Mouse (Mus musculus) G1E (cell line): ENCODE data around the gene Vmn2r71. TPM values are rescaled to one million over a fixed set of nuclear protein-coding genes. Genes with fewer than 3 reads are reported as not detected.

Experiments used
- ATAC-seq: 2 replicates; pipeline ENCODE4 v1.8.0; 2016; ENCODE audit warnings: mild to moderate bottlenecking; ENCODE audit not compliant: insufficient number of reproducible peaks, poor library complexity, low FRiP score, severe bottlenecking; ENCODE audit errors: extremely low read depth
- DNase-seq: peaks from one replicate; pipeline ENCODE4 v3.0.0; 2012; ENCODE audit warnings: low spot score
- H3K27me3 ChIP-seq: 2 replicates; pipeline ENCODE4 v1.6.1; 2012; ENCODE audit warnings: mild to moderate bottlenecking, low read length, inconsistent platforms; ENCODE audit not compliant: insufficient read depth
- H3K36me3 ChIP-seq: replicated peaks from 2 replicates; pipeline ENCODE3; 2012; ENCODE audit warnings: mild to moderate bottlenecking, inconsistent platforms
- H3K4me1 ChIP-seq: 2 replicates; pipeline ENCODE4 v1.6.1; 2012; ENCODE audit warnings: low read depth, low read length, inconsistent platforms, mixed read lengths; ENCODE audit not compliant: insufficient read depth
- H3K4me3 ChIP-seq: 2 replicates; pipeline ENCODE4 v1.5.1; 2012; ENCODE audit warnings: low read depth, mild to moderate bottlenecking, inconsistent platforms, low read length, moderate library complexity, mixed read lengths
- H3K9me3 ChIP-seq: replicated peaks from 2 replicates; pipeline ENCODE4 v1.6.1; 2012; ENCODE audit warnings: inconsistent platforms
- CTCF ChIP-seq: IDR thresholded peaks from 2 replicates; pipeline ENCODE4 v1.5.1; 2012; ENCODE audit warnings: low read depth, low read length, inconsistent platforms, mixed read lengths
- GATA1 ChIP-seq: IDR thresholded peaks from 2 replicates; pipeline ENCODE4 v1.6.1; 2012; ENCODE audit warnings: borderline replicate concordance, low read length, inconsistent platforms, mixed read lengths
- GATA2 ChIP-seq: IDR thresholded peaks from 2 replicates; pipeline ENCODE4 v1.6.1; 2012; ENCODE audit warnings: low read depth, low read length, inconsistent platforms, borderline replicate concordance
- POLR2AphosphoS5 ChIP-seq: IDR thresholded peaks from 2 replicates; pipeline ENCODE4 v1.6.1; 2012; ENCODE audit warnings: low read depth, low read length, inconsistent platforms; ENCODE audit not compliant: insufficient replicate concordance
- TAL1 ChIP-seq: conservative IDR thresholded peaks from 2 replicates; pipeline ENCODE4 v1.6.1; 2012; ENCODE audit warnings: low read depth, low read length, inconsistent platforms, mixed read lengths
- polyA plus RNA-seq: library from polyadenylated mRNA; stranded (reverse); fragments of >175 nt; gene quantifications from 2 replicates; pipeline ENCODE4 v1.2.3, GENCODE M21; 2012
- total RNA-seq, 2 experiments: library from RNA; stranded (forward) in 1 of 2; stranded (reverse) in 1 of 2; fragments of 200-1000 nt in 1 of 2; fragments of >200 nt in 1 of 2; fragmentation: Nextera tagmentation in 1 of 2; gene quantifications; 2 replicates each; pipeline ENCODE4 v1.2.3; 2014 to 2017

The Vmn2r71 gene
- total RNA-seq (2014; fragmentation: Nextera tagmentation) (not detected in 2 replicates), total RNA-seq (2017) (0.06 and 0.11 TPM in 2 replicates), polyA plus RNA-seq (not detected in 2 replicates)

DNA sequence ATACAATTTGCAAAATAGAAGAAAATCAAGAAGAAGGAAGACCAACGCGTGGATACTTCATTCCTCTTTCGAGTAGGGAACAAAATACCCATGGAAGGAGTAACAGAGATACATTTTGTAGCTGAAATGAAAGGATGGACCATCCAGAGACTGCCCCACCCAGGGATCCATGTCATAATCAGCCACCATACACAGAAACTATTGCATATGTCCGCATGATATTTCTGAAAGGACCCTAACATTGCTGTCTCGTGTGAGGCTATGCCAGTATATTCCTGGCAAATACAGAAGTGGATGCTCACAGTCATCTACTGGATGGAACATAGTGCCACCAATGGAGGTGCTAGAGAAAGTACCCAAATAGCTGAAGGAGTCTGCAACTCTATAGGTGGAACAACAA lies at the start of gene Vmn2r71:
Gene Vmn2r71 (plus strand): TSS at position 301 of the 400 bp plus-strand sequence.
- no peaks in the 10 kb centered on the region for H3K9me3 ChIP-seq
- H3K4me3 ChIP-seq = no peak within 1 kb of the TSS
- H3K36me3 ChIP-seq = no peaks in the 10 kb centered on the region
- H3K27me3 ChIP-seq = no peaks in the 10 kb centered on the region
- no peaks in the 10 kb centered on the region for H3K4me1 ChIP-seq
- no peak for ATAC-seq
- no peak for DNase-seq
- no peak for TF ChIP-seq GATA1
- TF ChIP-seq TAL1 = no peak
- TF ChIP-seq GATA2 = no peak
- TF ChIP-seq POLR2AphosphoS5 = no peak
- TF ChIP-seq CTCF = no peak

DNA sequence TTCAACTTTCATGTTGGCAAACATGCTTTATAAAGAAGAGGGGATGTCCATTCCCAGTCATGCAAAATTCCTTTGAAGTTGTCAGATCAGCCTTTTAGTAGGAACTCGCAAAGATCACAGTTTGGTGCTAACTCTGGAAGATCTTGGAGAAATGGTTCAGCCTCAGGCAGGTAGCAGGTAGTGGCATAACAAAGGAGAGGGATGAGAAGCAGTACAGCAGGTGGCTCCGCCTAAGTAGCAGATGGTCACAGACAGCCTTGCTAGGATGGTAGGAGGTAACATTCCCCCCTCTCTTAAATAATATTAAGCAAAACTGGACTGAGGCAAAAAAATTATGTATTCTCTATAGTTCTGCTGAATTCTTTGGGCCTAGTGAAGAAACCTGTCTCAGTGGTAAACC lies 20.8 kb upstream of the Vmn2r71 start:
- no peaks in the 10 kb centered on the region for H3K27me3 ChIP-seq
- no peaks in the 10 kb centered on the region for H3K36me3 ChIP-seq
- ATAC-seq = no peak
- no peaks in the 10 kb centered on the region for H3K4me1 ChIP-seq
- TF ChIP-seq TAL1 (no peak), CTCF (no peak), GATA2 (no peak), POLR2AphosphoS5 (no peak), GATA1 (no peak)
- H3K4me3 ChIP-seq = no peak overlapping the region
- H3K9me3 ChIP-seq = no peaks in the 10 kb centered on the region
- no peak for DNase-seq

DNA sequence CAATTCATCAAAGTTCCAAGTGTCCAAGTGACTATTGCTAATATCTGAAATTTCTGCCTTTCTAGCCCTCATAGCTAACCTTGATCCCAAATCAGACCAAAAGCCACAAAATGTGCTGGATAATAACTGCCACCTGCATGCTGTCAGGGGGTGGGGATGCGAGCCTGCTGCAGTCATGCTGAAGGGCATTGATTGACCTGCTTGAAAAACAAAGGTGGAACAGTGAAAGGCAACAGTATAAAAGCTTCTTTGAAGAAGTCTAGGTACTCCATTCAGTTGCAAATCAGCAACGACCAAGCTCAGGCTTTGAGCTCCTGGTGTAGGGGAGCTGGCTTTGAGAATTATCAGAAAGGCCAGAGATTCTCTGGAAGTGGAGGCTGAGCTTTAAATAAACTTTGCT lies 19.8 kb upstream of the Vmn2r71 start:
- Histone ChIP-seq H3K4me1 (no peaks in the 10 kb centered on the region), H3K9me3 (no peaks in the 10 kb centered on the region), H3K4me3 (no peak overlapping the region), H3K27me3 (no peaks in the 10 kb centered on the region), H3K36me3 (no peaks in the 10 kb centered on the region)
- no peak for TF ChIP-seq GATA2
- TF ChIP-seq TAL1 = no peak
- no peak for TF ChIP-seq GATA1
- TF ChIP-seq CTCF = no peak
- TF ChIP-seq POLR2AphosphoS5 = no peak
- no peak for DNase-seq
- no peak for ATAC-seq

DNA sequence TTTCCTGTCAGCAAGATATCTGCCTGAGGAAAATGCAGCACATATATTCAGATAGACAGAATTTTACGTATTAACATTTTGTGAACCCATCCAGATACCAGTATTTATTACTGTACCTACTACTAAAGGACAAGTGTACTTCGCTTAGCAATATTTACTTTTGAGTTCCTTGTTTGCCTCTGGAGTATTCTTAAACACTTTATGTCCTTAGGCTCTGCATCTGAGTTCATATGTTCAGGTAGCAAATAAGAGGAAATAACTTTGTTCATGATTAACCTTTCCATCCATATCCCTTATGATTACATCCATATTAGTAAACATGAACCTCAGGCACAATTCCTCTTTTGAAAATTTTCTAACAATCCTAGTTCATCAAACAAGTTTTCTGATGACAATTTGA lies 6.2 kb downstream of the Vmn2r71 start, which contains the start of gene Vmn2r70:
Gene Vmn2r70 (minus strand): TSS at position 101 of the 400 bp plus-strand sequence.
- no peak for TF ChIP-seq CTCF
- no peak for TF ChIP-seq POLR2AphosphoS5
- TF ChIP-seq GATA1 = no peak
- no peak for TF ChIP-seq TAL1
- TF ChIP-seq GATA2 = no peak
- no peak for DNase-seq
- no peak within 1 kb of the TSS for H3K4me3 ChIP-seq
- H3K4me1 ChIP-seq = no peaks in the 10 kb centered on the region
- no peaks in the 10 kb centered on the region for H3K27me3 ChIP-seq
- H3K36me3 ChIP-seq = no peaks in the 10 kb centered on the region
- H3K9me3 ChIP-seq = no peaks in the 10 kb centered on the region
- no peak for ATAC-seq

Other genes starting within 250 kb of the Vmn2r71 start
- not detected in 2 replicates for gene Vmn2r69, start 147.2 kb upstream of the Vmn2r71 start, total RNA-seq (2014; fragmentation: Nextera tagmentation)
- gene Vmn2r69, start 147.2 kb upstream of the Vmn2r71 start, total RNA-seq (2017) = 0.06 and 0.11 TPM in 2 replicates
- gene Vmn2r69, start 147.2 kb upstream of the Vmn2r71 start, polyA plus RNA-seq = not detected in 2 replicates
- not detected in 2 replicates for gene Vmn2r70, start 6.1 kb downstream of the Vmn2r71 start, total RNA-seq (2014; fragmentation: Nextera tagmentation)
- under 0.01 and 0.05 TPM in 2 replicates for gene Vmn2r70, start 6.1 kb downstream of the Vmn2r71 start, total RNA-seq (2017)
- not detected in 2 replicates for gene Vmn2r70, start 6.1 kb downstream of the Vmn2r71 start, polyA plus RNA-seq
- not detected in 2 replicates for gene Vmn2r72, start 192.0 kb downstream of the Vmn2r71 start, total RNA-seq (2014; fragmentation: Nextera tagmentation)
- gene Vmn2r72, start 192.0 kb downstream of the Vmn2r71 start, total RNA-seq (2017) = 0.05 and 0.06 TPM in 2 replicates
- not detected in 2 replicates for gene Vmn2r72, start 192.0 kb downstream of the Vmn2r71 start, polyA plus RNA-seq